Mouse (Mus musculus): ENCODE data around the gene Dpysl5. TPM values are rescaled to one million over a fixed set of nuclear protein-coding genes. Genes with fewer than 3 reads are reported as not detected.

Gene Dpysl5
- total RNA-seq, 2 experiments from 2014 or later, result 18.2 to 20.6 TPM

- peak in 1 of 2 experiments; percentile 22 for DNase-seq (ENCODE audit: low spot score in 2 of 2)
Observed at GRCm38 (mm10) chr5:30762815-30763510, 51.6 kb downstream of the Dpysl5 start.

GRCm38 (mm10) chr5:30763511-30763830 is 52.1 kb downstream of the Dpysl5 start:
- DNase-seq (ENCODE audit: low spot score in 2 of 2), result no peak

GRCm38 (mm10) chr5:30765596-30766370 is 54.4 kb downstream of the Dpysl5 start:
- no peak for DNase-seq (ENCODE audit: low spot score in 2 of 2)

GRCm38 (mm10) chr5:30768082-30768481 is 56.7 kb downstream of the Dpysl5 start:
- DNase-seq (ENCODE audit: low spot score in 2 of 2), result no peak

- DNase-seq (ENCODE audit: low spot score in 2 of 2), result no peak
Observed at GRCm38 (mm10) chr5:30768598-30768997, 57.2 kb downstream of the Dpysl5 start.

GRCm38 (mm10) chr5:30769075-30769474 is 57.7 kb downstream of the Dpysl5 start:
- no peak for DNase-seq (ENCODE audit: low spot score in 2 of 2)

GRCm38 (mm10) chr5:30774601-30775371 is 63.4 kb downstream of the Dpysl5 start:
- DNase-seq (ENCODE audit: low spot score in 2 of 2), result peak; percentile 94 to 98

- DNase-seq (ENCODE audit: low spot score in 2 of 2), result no peak
Observed at GRCm38 (mm10) chr5:30780699-30781098, 69.3 kb downstream of the Dpysl5 start.

GRCm38 (mm10) chr5:30781147-30781546 is 69.8 kb downstream of the Dpysl5 start:
- no peak for DNase-seq (ENCODE audit: low spot score in 2 of 2)

GRCm38 (mm10) chr5:30787381-30787780 is 76.0 kb downstream of the Dpysl5 start:
- no peak for DNase-seq (ENCODE audit: low spot score in 2 of 2)

GRCm38 (mm10) chr5:30790047-30790446 is 78.7 kb downstream of the Dpysl5 start:
- DNase-seq (ENCODE audit: low spot score in 2 of 2), result no peak

- peak; percentile 82 to 88 for DNase-seq (ENCODE audit: low spot score in 2 of 2)
Observed at GRCm38 (mm10) chr5:30796125-30796524, 84.8 kb downstream of the Dpysl5 start.

GRCm38 (mm10) chr5:30797482-30797881 is 86.1 kb downstream of the Dpysl5 start:
- DNase-seq (ENCODE audit: low spot score in 2 of 2), result no peak

- no peak for DNase-seq (ENCODE audit: low spot score in 2 of 2)
Observed at GRCm38 (mm10) chr5:30797982-30798381, 86.6 kb downstream of the Dpysl5 start.

- DNase-seq (ENCODE audit: low spot score in 2 of 2), result no peak
Observed at GRCm38 (mm10) chr5:30798965-30799364, 87.6 kb downstream of the Dpysl5 start.

GRCm38 (mm10) chr5:30802724-30803467 is 91.5 kb downstream of the Dpysl5 start:
- no peak for DNase-seq (ENCODE audit: low spot score in 2 of 2)

GRCm38 (mm10) chr5:30806106-30806505 is 94.7 kb downstream of the Dpysl5 start:
- peak; percentile 87 to 94 for DNase-seq (ENCODE audit: low spot score in 2 of 2)

GRCm38 (mm10) chr5:30814424-30815119 is 103.2 kb downstream of the Dpysl5 start, which contains the start of gene Mapre3:
Gene Mapre3 (plus strand): TSS chr5:30814641.
- peak; percentile 88 to 93 for DNase-seq (ENCODE audit: low spot score in 2 of 2)

GRCm38 (mm10) chr5:30815120-30815465 is 103.7 kb downstream of the Dpysl5 start:
- no peak for DNase-seq (ENCODE audit: low spot score in 2 of 2)

GRCm38 (mm10) chr5:30816261-30816791 is 105.0 kb downstream of the Dpysl5 start:
- DNase-seq (ENCODE audit: low spot score in 2 of 2), result no peak

All from left cerebral cortex, adult 18-20 months (tissue).